Mouse (Mus musculus): ENCODE measurements around the gene Acot12. TPM values are rescaled to one million over a fixed set of nuclear protein-coding genes. Genes with fewer than 3 reads are reported as not detected.
A peak's percentile ranks its signal among the peaks of the same experiment; 100 is the strongest.
"Not testable (repeated sequence)": the region's sequence is repeated elsewhere in the genome, so short reads cannot be mapped to it uniquely, and the experiment has no call there.

Gene Acot12
- polyA plus RNA-seq, 1 experiment from 2014 or later, result not detected

GRCm38 (mm10) chr13:91763654-91764053 is 22.3 kb downstream of the Acot12 start:
- DNase-seq (ENCODE audit: low spot score); H3K27me3 ChIP-seq (replicated peaks; ENCODE audit: control insufficient read depth, insufficient read depth, low read length); H3K4me1 ChIP-seq (ENCODE audit: control insufficient read depth, insufficient read depth, low read length); H3K4me3 ChIP-seq (ENCODE audit: low read depth, low read length); H3K4me2 ChIP-seq (ENCODE audit: low read length); H3K27ac ChIP-seq (ENCODE audit: low read depth, low read length); H3K9me3 ChIP-seq (replicated peaks; ENCODE audit: control insufficient read depth, low read length); ATAC-seq; H3K36me3 ChIP-seq (ENCODE audit: control insufficient read depth, insufficient read depth, low read length); H3K9ac ChIP-seq (ENCODE audit: low read length): not testable (repeated sequence)
- WGBS, result 96% methylated on average over 3 of the region's 3 CpGs

GRCm38 (mm10) chr13:91765627-91766026 is 24.3 kb downstream of the Acot12 start:
- DNase-seq (ENCODE audit: low spot score) (no peak), ATAC-seq (no peak)
- H3K4me2 ChIP-seq (ENCODE audit: low read length), result no peak overlapping the region
- no peaks in the 10 kb centered on the region for H3K36me3 ChIP-seq (ENCODE audit: control insufficient read depth, insufficient read depth, low read length)
- WGBS, result 85% methylated on average over 4 of the region's 4 CpGs
- no peak overlapping the region for H3K9ac ChIP-seq (ENCODE audit: low read length)
- H3K4me1 ChIP-seq (ENCODE audit: control insufficient read depth, insufficient read depth, low read length), result no peaks in the 10 kb centered on the region
- no peak overlapping the region for H3K27ac ChIP-seq (ENCODE audit: low read depth, low read length)
- no peak overlapping the region for H3K4me3 ChIP-seq (ENCODE audit: low read depth, low read length)
- H3K27me3 ChIP-seq (replicated peaks; ENCODE audit: control insufficient read depth, insufficient read depth, low read length), result no peaks in the 10 kb centered on the region
- no peaks in the 10 kb centered on the region for H3K9me3 ChIP-seq (replicated peaks; ENCODE audit: control insufficient read depth, low read length)

GRCm38 (mm10) chr13:91768683-91769651 is 27.7 kb downstream of the Acot12 start:
- H3K9me3 ChIP-seq (replicated peaks; ENCODE audit: control insufficient read depth, low read length), result no peaks in the 10 kb centered on the region
- no peak overlapping the region for H3K27ac ChIP-seq (ENCODE audit: low read depth, low read length)
- WGBS, result 85% methylated on average over 9 of the region's 9 CpGs
- ATAC-seq, result no peak
- H3K4me1 ChIP-seq (ENCODE audit: control insufficient read depth, insufficient read depth, low read length), result no peaks in the 10 kb centered on the region
- H3K9ac ChIP-seq (ENCODE audit: low read length), result no peak overlapping the region
- no peak overlapping the region for H3K4me3 ChIP-seq (ENCODE audit: low read depth, low read length)
- no peak overlapping the region for H3K4me2 ChIP-seq (ENCODE audit: low read length)
- no peak for DNase-seq (ENCODE audit: low spot score)
- H3K36me3 ChIP-seq (ENCODE audit: control insufficient read depth, insufficient read depth, low read length), result no peaks in the 10 kb centered on the region
- H3K27me3 ChIP-seq (replicated peaks; ENCODE audit: control insufficient read depth, insufficient read depth, low read length), result no peaks in the 10 kb centered on the region

GRCm38 (mm10) chr13:91778092-91778491 is 36.8 kb downstream of the Acot12 start:
- no peak overlapping the region for H3K9ac ChIP-seq (ENCODE audit: low read length)
- no peaks in the 10 kb centered on the region for H3K4me1 ChIP-seq (ENCODE audit: control insufficient read depth, insufficient read depth, low read length)
- H3K27ac ChIP-seq (ENCODE audit: low read depth, low read length), result no peak overlapping the region
- ATAC-seq, result no peak
- no peaks in the 10 kb centered on the region for H3K27me3 ChIP-seq (replicated peaks; ENCODE audit: control insufficient read depth, insufficient read depth, low read length)
- no peaks in the 10 kb centered on the region for H3K36me3 ChIP-seq (ENCODE audit: control insufficient read depth, insufficient read depth, low read length)
- no peaks in the 10 kb centered on the region for H3K9me3 ChIP-seq (replicated peaks; ENCODE audit: control insufficient read depth, low read length)
- no peak for DNase-seq (ENCODE audit: low spot score)
- no peak overlapping the region for H3K4me2 ChIP-seq (ENCODE audit: low read length)
- 94% methylated on average over 5 of the region's 5 CpGs for WGBS
- no peak overlapping the region for H3K4me3 ChIP-seq (ENCODE audit: low read depth, low read length)

DNA sequence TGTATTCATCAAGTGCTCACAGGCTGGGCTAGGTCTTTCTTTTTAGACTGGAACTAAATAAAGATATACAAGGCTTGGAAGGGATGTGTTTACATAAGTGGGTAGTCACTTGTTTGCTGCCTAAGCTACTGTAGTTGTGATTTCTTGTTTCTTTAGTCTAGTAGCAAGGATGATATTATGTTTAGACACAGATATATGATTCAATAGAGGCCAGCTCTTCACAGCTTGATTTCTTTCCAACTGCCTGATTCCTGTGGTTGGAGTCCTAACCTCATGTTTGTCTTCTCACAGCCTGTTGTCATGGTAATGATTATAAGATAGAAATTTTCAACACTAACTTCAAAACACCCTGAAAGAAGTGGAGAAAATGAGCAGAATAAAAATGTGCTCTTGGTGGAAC is 38.6 kb downstream of the Acot12 start:
- H3K9me3 ChIP-seq (replicated peaks; ENCODE audit: control insufficient read depth, low read length), result no peaks in the 10 kb centered on the region
- no peaks in the 10 kb centered on the region for H3K36me3 ChIP-seq (ENCODE audit: control insufficient read depth, insufficient read depth, low read length)

GRCm38 (mm10) chr13:91792035-91792434 is 50.7 kb downstream of the Acot12 start:
- Histone ChIP-seq H3K9me3 (replicated peaks; ENCODE audit: control insufficient read depth, low read length) (no peaks in the 10 kb centered on the region), H3K36me3 (ENCODE audit: control insufficient read depth, insufficient read depth, low read length) (peaks cover 30% of the 10 kb centered on the region), H3K9ac (ENCODE audit: low read length) (no peak overlapping the region), H3K4me1 (ENCODE audit: control insufficient read depth, insufficient read depth, low read length) (no peaks in the 10 kb centered on the region), H3K27ac (ENCODE audit: low read depth, low read length) (no peak overlapping the region), H3K27me3 (replicated peaks; ENCODE audit: control insufficient read depth, insufficient read depth, low read length) (no peaks in the 10 kb centered on the region), H3K4me2 (ENCODE audit: low read length) (no peak overlapping the region), H3K4me3 (ENCODE audit: low read depth, low read length) (no peak overlapping the region)
- ATAC-seq, result no peak
- WGBS, result 79% methylated on average over 1 of the region's 1 CpGs
- DNase-seq (ENCODE audit: low spot score), result no peak

More for the DNA sequence above, 38.6 kb downstream of the Acot12 start:
- H3K4me1 ChIP-seq (ENCODE audit: control insufficient read depth, insufficient read depth, low read length), result no peaks in the 10 kb centered on the region
- no peak overlapping the region for H3K4me2 ChIP-seq (ENCODE audit: low read length)
- ATAC-seq (no peak), DNase-seq (ENCODE audit: low spot score) (no peak)
- no peak overlapping the region for H3K4me3 ChIP-seq (ENCODE audit: low read depth, low read length)
- no peaks in the 10 kb centered on the region for H3K27me3 ChIP-seq (replicated peaks; ENCODE audit: control insufficient read depth, insufficient read depth, low read length)
- no peak overlapping the region for H3K27ac ChIP-seq (ENCODE audit: low read depth, low read length)
- no peak overlapping the region for H3K9ac ChIP-seq (ENCODE audit: low read length)

DNA sequence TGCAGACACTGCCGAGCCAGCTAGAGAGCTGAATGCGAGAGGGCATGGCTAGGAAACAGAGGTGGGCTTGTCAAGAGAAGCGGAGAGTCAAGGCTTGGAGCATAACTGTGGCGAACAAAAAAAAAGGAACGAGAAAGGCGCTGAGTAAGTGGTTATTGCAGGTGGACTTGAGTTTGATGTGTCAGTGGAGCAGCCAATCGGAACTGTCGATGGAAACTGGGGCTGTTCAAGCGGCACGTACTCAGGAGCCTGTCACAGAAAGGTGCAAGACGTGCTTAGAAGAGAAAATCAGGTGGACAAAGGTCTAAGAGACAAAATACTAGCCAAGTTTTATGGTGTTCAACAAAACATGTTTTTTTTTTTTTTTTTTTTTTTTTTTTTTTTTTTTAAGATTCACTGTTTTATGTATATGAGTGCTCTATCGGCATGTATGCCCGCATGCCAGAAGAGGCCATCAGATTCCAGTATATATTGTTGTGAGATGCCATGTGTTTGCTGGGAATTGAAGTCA is 53.7 kb downstream of the Acot12 start:
- H3K9me3 ChIP-seq (replicated peaks; ENCODE audit: control insufficient read depth, low read length), result no peaks in the 10 kb centered on the region
- H3K4me1 ChIP-seq (ENCODE audit: control insufficient read depth, insufficient read depth, low read length), result no peaks in the 10 kb centered on the region
- H3K4me3 ChIP-seq (ENCODE audit: low read depth, low read length), result no peak overlapping the region
- peaks cover 59% of the 10 kb centered on the region for H3K36me3 ChIP-seq (ENCODE audit: control insufficient read depth, insufficient read depth, low read length)
- H3K9ac ChIP-seq (ENCODE audit: low read length), result no peak overlapping the region
- WGBS, result 95% methylated on average over 13 of the region's 13 CpGs
- H3K4me2 ChIP-seq (ENCODE audit: low read length), result no peak overlapping the region
- DNase-seq (ENCODE audit: low spot score) (no peak), ATAC-seq (no peak)
- H3K27ac ChIP-seq (ENCODE audit: low read depth, low read length), result no peak overlapping the region
- no peaks in the 10 kb centered on the region for H3K27me3 ChIP-seq (replicated peaks; ENCODE audit: control insufficient read depth, insufficient read depth, low read length)

GRCm38 (mm10) chr13:91795593-91795992 is 54.3 kb downstream of the Acot12 start:
- 86% methylated on average over 10 of the region's 10 CpGs for WGBS
- Histone ChIP-seq H3K9ac (ENCODE audit: low read length) (no peak overlapping the region), H3K27me3 (replicated peaks; ENCODE audit: control insufficient read depth, insufficient read depth, low read length) (no peaks in the 10 kb centered on the region), H3K4me1 (ENCODE audit: control insufficient read depth, insufficient read depth, low read length) (no peaks in the 10 kb centered on the region), H3K4me3 (ENCODE audit: low read depth, low read length) (no peak overlapping the region), H3K9me3 (replicated peaks; ENCODE audit: control insufficient read depth, low read length) (no peaks in the 10 kb centered on the region), H3K36me3 (ENCODE audit: control insufficient read depth, insufficient read depth, low read length) (peaks cover 65% of the 10 kb centered on the region), H3K4me2 (ENCODE audit: low read length) (no peak overlapping the region), H3K27ac (ENCODE audit: low read depth, low read length) (no peak overlapping the region)
- ATAC-seq (peak; percentile 59; the same call in 1 of the 2 replicates), DNase-seq (ENCODE audit: low spot score) (no peak)

GRCm38 (mm10) chr13:91796003-91796402 is 54.7 kb downstream of the Acot12 start:
- DNase-seq (ENCODE audit: low spot score) (peak; percentile 34), ATAC-seq (peak; percentile 69)
- 60% methylated on average over 6 of the region's 6 CpGs for WGBS
- H3K4me2 ChIP-seq (ENCODE audit: low read length), result no peak overlapping the region
- H3K4me3 ChIP-seq (ENCODE audit: low read depth, low read length), result no peak overlapping the region
- H3K9me3 ChIP-seq (replicated peaks; ENCODE audit: control insufficient read depth, low read length), result no peaks in the 10 kb centered on the region
- H3K36me3 ChIP-seq (ENCODE audit: control insufficient read depth, insufficient read depth, low read length), result peaks cover 68% of the 10 kb centered on the region
- H3K27me3 ChIP-seq (replicated peaks; ENCODE audit: control insufficient read depth, insufficient read depth, low read length), result no peaks in the 10 kb centered on the region
- H3K9ac ChIP-seq (ENCODE audit: low read length), result no peak overlapping the region
- no peaks in the 10 kb centered on the region for H3K4me1 ChIP-seq (ENCODE audit: control insufficient read depth, insufficient read depth, low read length)
- no peak overlapping the region for H3K27ac ChIP-seq (ENCODE audit: low read depth, low read length)
